Comparison of ENCODE assay signal across 9 mouse cellular contexts in genomic region chr17:32951006-32951405, GRCm38 (mm10). TPM values are rescaled to one million over a fixed set of nuclear protein-coding genes. Genes with fewer than 3 reads are reported as not detected.
"Had no signal": no experiment of that assay in that cellular context is flagged by ENCODE, and none has a peak within 500 bp of the region (broad histone marks: within the 10 kb centered on the region; RNA-seq: fewer than 3 reads in every experiment).

No protein-coding gene starts in this region.

- H3K27ac ChIP-seq: liver, embryonic 13.5 days; midbrain, embryonic 12.5 days; midbrain, embryonic 15.5 days; neural tube, embryonic 13.5 days had no signal

- H3K27me3 ChIP-seq: midbrain, embryonic 12.5 days; midbrain, embryonic 15.5 days; neural tube, embryonic 13.5 days had no signal

- H3K4me3 ChIP-seq: liver, embryonic 13.5 days; midbrain, embryonic 12.5 days; midbrain, embryonic 15.5 days; neural tube, embryonic 13.5 days had no signal

- H3K9me3 ChIP-seq: liver, embryonic 13.5 days; midbrain, embryonic 12.5 days; midbrain, embryonic 15.5 days had no signal

- H3K36me3 ChIP-seq: liver, embryonic 13.5 days; midbrain, embryonic 12.5 days; midbrain, embryonic 15.5 days; neural tube, embryonic 13.5 days had no signal

- H3K4me1 ChIP-seq: midbrain, embryonic 12.5 days had no signal

RNA-seq across cellular contexts. Expression of gene Cyp4f14, which starts 33.9 kb away (rescaled TPM):
- polyA plus RNA-seq: kidney, embryonic 16.5 days; limb, embryonic 11.5 days; limb, embryonic 14.5 days; liver, embryonic 13.5 days; liver, embryonic 16.5 days; lung, embryonic 16.5 days; midbrain, embryonic 12.5 days; neural tube, embryonic 13.5 days had no signal
